Mouse (Mus musculus) hindbrain, embryonic 10.5 days (tissue): ENCODE data around the gene Txndc12. TPM values are rescaled to one million over a fixed set of nuclear protein-coding genes. Genes with fewer than 3 reads are reported as not detected.

Experiments
- DNase-seq: peaks from one replicate; pipeline ENCODE4 v3.0.0-alpha.2; 2017; ENCODE audit warnings: low spot score
- H3K27ac ChIP-seq: fragments of 300-500 bp; sonication (generic); 2 replicates; pipeline ENCODE4 v1.5.1; 2016; ENCODE audit warnings: mild to moderate bottlenecking, moderate library complexity
- H3K27me3 ChIP-seq: fragments of 300-500 bp; sonication (generic); 2 replicates; pipeline ENCODE4 v1.6.1; 2016; ENCODE audit warnings: mild to moderate bottlenecking; ENCODE audit not compliant: poor library complexity, insufficient read depth, severe bottlenecking
- H3K36me3 ChIP-seq: fragments of 300-500 bp; sonication (generic); 2 replicates; pipeline ENCODE4 v1.6.1; 2016; ENCODE audit warnings: mild to moderate bottlenecking, moderate library complexity
- H3K4me1 ChIP-seq: fragments of 300-500 bp; sonication (generic); replicated peaks from 2 replicates; pipeline ENCODE4 v1.6.1; 2016; ENCODE audit warnings: mild to moderate bottlenecking
- H3K4me3 ChIP-seq: fragments of 300-500 bp; sonication (generic); 2 replicates; pipeline ENCODE4 v1.5.1; 2016; ENCODE audit warnings: mild to moderate bottlenecking, moderate library complexity
- H3K9me3 ChIP-seq: fragments of 300-500 bp; sonication (generic); 2 replicates; pipeline ENCODE4 v1.6.1; 2016; ENCODE audit warnings: mild to moderate bottlenecking, moderate library complexity
- WGBS: fragments of 180-500 bp; shearing (Covaris S2); methylation state at CpG from one replicate; pipeline ENCODE4 v1.1.7; 2016; 5-methylcytosine and 5-hydroxymethylcytosine counted together
- polyA plus RNA-seq: library from polyadenylated mRNA; unstranded; fragments of >200 nt; fragmentation: Nextera tagmentation; extraction: Ambion mirVana; gene quantifications from 2 replicates; pipeline ENCODE4 v1.2.1, GENCODE M21; 2016

Txndc12 gene
- polyA plus RNA-seq, 1 experiment from 2014 or later, result 104 TPM

GRCm38 (mm10) chr4:108830698-108831097, 3.7 kb upstream of the Txndc12 start:
- no peak overlapping the region for H3K4me3 ChIP-seq
- no peaks in the 10 kb centered on the region for H3K9me3 ChIP-seq
- no peaks in the 10 kb centered on the region for H3K27me3 ChIP-seq
- no peak overlapping the region for H3K27ac ChIP-seq
- 89% methylated on average over 1 of the region's 1 CpGs for WGBS
- peaks cover 23% of the 10 kb centered on the region for H3K4me1 ChIP-seq
- no peak for DNase-seq
- H3K36me3 ChIP-seq, result peaks cover 47% of the 10 kb centered on the region

- peaks cover 22% of the 10 kb centered on the region for H3K36me3 ChIP-seq
- H3K9me3 ChIP-seq, result no peaks in the 10 kb centered on the region
- H3K27ac ChIP-seq, result peak within 1 kb of the TSS; percentile 100
- peaks cover 37% of the 10 kb centered on the region for H3K4me1 ChIP-seq
- DNase-seq, result peak; percentile 97
- H3K27me3 ChIP-seq, result no peaks in the 10 kb centered on the region
- WGBS, result under 1% methylated on average over 73 of the region's 73 CpGs
- H3K4me3 ChIP-seq, result peak within 1 kb of the TSS; percentile 98
These were observed 1.2 kb upstream of the Txndc12 start, which contains the start of gene Btf3l4 for GRCm38 (mm10) chr4:108832916-108833827. Gene Btf3l4, minus strand, starts transcription at chr4:108833614.

- Histone ChIP-seq H3K4me3 (peak overlapping the region; percentile 98), H3K27ac (peak overlapping the region; percentile 100), H3K27me3 (no peaks in the 10 kb centered on the region), H3K36me3 (peaks cover 16% of the 10 kb centered on the region), H3K9me3 (no peaks in the 10 kb centered on the region), H3K4me1 (peaks cover 37% of the 10 kb centered on the region)
- DNase-seq, result no peak
- 0% methylated on average over 6 of the region's 6 CpGs for WGBS
These were observed 630 bp upstream of the Txndc12 start for GRCm38 (mm10) chr4:108833828-108834114.

GRCm38 (mm10) chr4:108834971-108835311, 540 bp downstream of the Txndc12 start:
- Histone ChIP-seq H3K9me3 (no peaks in the 10 kb centered on the region), H3K4me3 (peak overlapping the region; percentile 98), H3K27me3 (no peaks in the 10 kb centered on the region), H3K36me3 (peaks cover 5% of the 10 kb centered on the region), H3K27ac (peak overlapping the region; percentile 100), H3K4me1 (peaks cover 37% of the 10 kb centered on the region)
- no peak for DNase-seq
- WGBS, result under 1% methylated on average over 15 of the region's 15 CpGs

GRCm38 (mm10) chr4:108835496-108835895, 1.1 kb downstream of the Txndc12 start:
- peaks cover 37% of the 10 kb centered on the region for H3K4me1 ChIP-seq
- H3K27ac ChIP-seq, result peak overlapping the region; percentile 100
- H3K9me3 ChIP-seq, result no peaks in the 10 kb centered on the region
- H3K4me3 ChIP-seq, result peak overlapping the region; percentile 98
- 69% methylated on average over 3 of the region's 3 CpGs for WGBS
- H3K27me3 ChIP-seq, result no peaks in the 10 kb centered on the region
- no peak for DNase-seq
- H3K36me3 ChIP-seq, result peaks cover 5% of the 10 kb centered on the region

GRCm38 (mm10) chr4:108838031-108838430, 3.6 kb downstream of the Txndc12 start:
- H3K4me3 ChIP-seq, result no peak overlapping the region
- no peaks in the 10 kb centered on the region for H3K9me3 ChIP-seq
- H3K4me1 ChIP-seq, result peaks cover 21% of the 10 kb centered on the region
- H3K27me3 ChIP-seq, result no peaks in the 10 kb centered on the region
- no peak overlapping the region for H3K27ac ChIP-seq
- DNase-seq, result no peak
- WGBS, result 93% methylated on average over 4 of the region's 4 CpGs
- peaks cover 20% of the 10 kb centered on the region for H3K36me3 ChIP-seq

GRCm38 (mm10) chr4:108841920-108842578, 7.6 kb downstream of the Txndc12 start:
- WGBS, result 87% methylated on average over 7 of the region's 7 CpGs
- Histone ChIP-seq H3K9me3 (no peaks in the 10 kb centered on the region), H3K36me3 (peaks cover 20% of the 10 kb centered on the region), H3K4me1 (peaks cover 12% of the 10 kb centered on the region), H3K4me3 (no peak overlapping the region), H3K27ac (no peak overlapping the region), H3K27me3 (no peaks in the 10 kb centered on the region)
- DNase-seq, result no peak

- H3K27ac ChIP-seq, result peak overlapping the region; percentile 75
- H3K4me3 ChIP-seq, result no peak overlapping the region
- H3K9me3 ChIP-seq, result no peaks in the 10 kb centered on the region
- H3K4me1 ChIP-seq, result peaks cover 17% of the 10 kb centered on the region
- peaks cover 20% of the 10 kb centered on the region for H3K36me3 ChIP-seq
- no peaks in the 10 kb centered on the region for H3K27me3 ChIP-seq
- no peak for DNase-seq
These were observed 8.9 kb downstream of the Txndc12 start for GRCm38 (mm10) chr4:108843336-108843735.

GRCm38 (mm10) chr4:108845824-108846569, 11.6 kb downstream of the Txndc12 start:
- Histone ChIP-seq H3K9me3 (no peaks in the 10 kb centered on the region), H3K27ac (no peak overlapping the region), H3K4me3 (no peak overlapping the region), H3K4me1 (peaks cover 33% of the 10 kb centered on the region), H3K36me3 (peaks cover 31% of the 10 kb centered on the region), H3K27me3 (no peaks in the 10 kb centered on the region)
- 90% methylated on average over 5 of the region's 5 CpGs for WGBS
- DNase-seq, result no peak

- peak; percentile 86 for DNase-seq
- H3K27ac ChIP-seq, result peak within 1 kb of the TSS; percentile 89
- H3K27me3 ChIP-seq, result no peaks in the 10 kb centered on the region
- H3K4me1 ChIP-seq, result peaks cover 33% of the 10 kb centered on the region
- peak within 1 kb of the TSS; percentile 91 for H3K4me3 ChIP-seq
- WGBS, result under 1% methylated on average over 77 of the region's 77 CpGs
- peaks cover 27% of the 10 kb centered on the region for H3K36me3 ChIP-seq
- H3K9me3 ChIP-seq, result no peaks in the 10 kb centered on the region
These were observed 13.5 kb downstream of the Txndc12 start, which contains the start of gene Kti12 for GRCm38 (mm10) chr4:108847715-108848504. Gene Kti12, plus strand, starts transcription at chr4:108847785.

- DNase-seq, result no peak
- no peaks in the 10 kb centered on the region for H3K27me3 ChIP-seq
- peaks cover 27% of the 10 kb centered on the region for H3K4me1 ChIP-seq
- H3K4me3 ChIP-seq, result peak within 1 kb of the TSS; percentile 91
- H3K27ac ChIP-seq, result peak within 1 kb of the TSS; percentile 89
- WGBS, result 14% methylated on average over 20 of the region's 20 CpGs
- peaks cover 33% of the 10 kb centered on the region for H3K36me3 ChIP-seq
- H3K9me3 ChIP-seq, result no peaks in the 10 kb centered on the region
These were observed 14.1 kb downstream of the Txndc12 start, which contains the start of gene A730015C16Rik for GRCm38 (mm10) chr4:108848505-108848848. Gene A730015C16Rik, minus strand, starts transcription at chr4:108848619.

GRCm38 (mm10) chr4:108866806-108867205, 32.4 kb downstream of the Txndc12 start:
- 87% methylated on average over 7 of the region's 7 CpGs for WGBS
- DNase-seq, result no peak
- peaks cover 29% of the 10 kb centered on the region for H3K36me3 ChIP-seq
- no peak overlapping the region for H3K27ac ChIP-seq
- no peaks in the 10 kb centered on the region for H3K9me3 ChIP-seq
- no peaks in the 10 kb centered on the region for H3K4me1 ChIP-seq
- no peak overlapping the region for H3K4me3 ChIP-seq
- H3K27me3 ChIP-seq, result no peaks in the 10 kb centered on the region
